Mouse (Mus musculus) liver, embryonic 16.5 days (tissue): ENCODE data around the gene Fbrsl1. TPM values are rescaled to one million over a fixed set of nuclear protein-coding genes. Genes with fewer than 3 reads are reported as not detected.
A peak's percentile ranks its signal among the peaks of the same experiment; 100 is the strongest.

ENCODE experiments used
- ATAC-seq: fragments of 200-750 bp; cut with Nextera tagmentation; 2 replicates; pipeline ENCODE4 v1.8.0; 2017; ENCODE audit warnings: low read depth, mild to moderate bottlenecking, moderate number of reproducible peaks, moderate library complexity
- H3K27ac ChIP-seq: fragments of 300-500 bp; sonication (generic); 2 replicates; pipeline ENCODE4 v1.5.1; 2014; ENCODE audit warnings: mild to moderate bottlenecking, low read length
- H3K27me3 ChIP-seq: fragments of 300-500 bp; sonication (generic); 2 replicates; pipeline ENCODE4 v1.6.1; 2014; ENCODE audit warnings: low read depth, low read length, mixed read lengths; ENCODE audit not compliant: control insufficient read depth, insufficient read depth
- H3K36me3 ChIP-seq: fragments of 300-500 bp; sonication (generic); 2 replicates; pipeline ENCODE4 v1.6.1; 2014; ENCODE audit warnings: mild to moderate bottlenecking; ENCODE audit not compliant: control insufficient read depth, insufficient read depth
- H3K4me1 ChIP-seq: fragments of 300-500 bp; sonication (generic); 2 replicates; pipeline ENCODE4 v1.6.1; 2014; ENCODE audit warnings: low read depth, low read length, mixed read lengths; ENCODE audit not compliant: control insufficient read depth
- H3K4me2 ChIP-seq: fragments of 300-500 bp; sonication (generic); 2 replicates; pipeline ENCODE4 v1.6.1; 2014; ENCODE audit warnings: low read depth, low read length, mixed read lengths
- H3K4me3 ChIP-seq: fragments of 300-500 bp; sonication (generic); 2 replicates; pipeline ENCODE4 v1.5.1; 2014; ENCODE audit warnings: low read depth, mild to moderate bottlenecking, low read length
- H3K9ac ChIP-seq: fragments of 300-500 bp; sonication (generic); 2 replicates; pipeline ENCODE4 v1.6.1; 2014; ENCODE audit warnings: low read depth, low read length
- H3K9me3 ChIP-seq: fragments of 300-500 bp; sonication (generic); replicated peaks from 2 replicates; pipeline ENCODE4 v1.6.1; 2016; ENCODE audit warnings: low read length; ENCODE audit not compliant: control insufficient read depth
- WGBS: fragments of 180-500 bp; shearing (Covaris S2); extraction: QIAGEN DNeasy Blood & Tissue Kit; methylation state at CpG from one replicate; pipeline ENCODE4 v1.1.7; 2014; ENCODE audit not compliant: insufficient replicate concordance; 5-methylcytosine and 5-hydroxymethylcytosine counted together
- polyA plus RNA-seq: library from polyadenylated mRNA; unstranded; fragments of >200 nt; fragmentation: Nextera tagmentation; extraction: Ambion mirVana; gene quantifications from 2 replicates; pipeline ENCODE4 v1.2.1, GENCODE M21; 2015

The Fbrsl1 gene
- polyA plus RNA-seq, 1 experiment from 2014 or later: 2.2 TPM

GRCm38 (mm10) chr5:110466531-110467424 lies 18.5 kb upstream of the Fbrsl1 start:
- Histone ChIP-seq H3K4me2 (no peak overlapping the region), H3K36me3 (no peaks in the 10 kb centered on the region), H3K27ac (no peak overlapping the region), H3K9ac (no peak overlapping the region), H3K4me1 (no peaks in the 10 kb centered on the region), H3K27me3 (no peaks in the 10 kb centered on the region), H3K9me3 (no peaks in the 10 kb centered on the region), H3K4me3 (no peak overlapping the region)
- ATAC-seq: no peak
- 61% methylated on average over 11 of the region's 11 CpGs for WGBS

DNA sequence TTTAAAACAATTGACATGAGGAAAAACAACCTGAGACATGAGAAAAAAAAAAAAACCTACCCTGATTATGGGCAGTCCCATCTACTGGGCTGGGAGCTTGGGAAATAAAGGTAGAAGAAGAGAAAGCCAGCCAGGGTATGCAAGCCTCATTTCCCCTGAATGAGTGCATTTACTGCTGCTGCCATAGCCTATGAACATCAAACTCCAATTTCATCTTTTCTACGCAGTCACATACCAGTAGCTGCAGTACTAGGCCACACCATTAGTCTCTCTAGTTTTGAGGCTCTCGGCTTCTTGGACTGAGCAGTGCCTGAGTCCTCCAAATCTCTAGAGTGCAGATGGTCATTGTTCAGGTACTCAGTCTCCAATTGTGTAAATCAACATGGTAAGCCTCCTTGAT lies 14.3 kb upstream of the Fbrsl1 start:
- Histone ChIP-seq H3K9ac (no peak overlapping the region), H3K27me3 (no peaks in the 10 kb centered on the region), H3K4me1 (no peaks in the 10 kb centered on the region), H3K36me3 (no peaks in the 10 kb centered on the region), H3K9me3 (no peaks in the 10 kb centered on the region), H3K27ac (no peak overlapping the region), H3K4me2 (no peak overlapping the region), H3K4me3 (no peak overlapping the region)
- WGBS: 69% methylated on average over 2 of the region's 2 CpGs
- no peak for ATAC-seq

DNA sequence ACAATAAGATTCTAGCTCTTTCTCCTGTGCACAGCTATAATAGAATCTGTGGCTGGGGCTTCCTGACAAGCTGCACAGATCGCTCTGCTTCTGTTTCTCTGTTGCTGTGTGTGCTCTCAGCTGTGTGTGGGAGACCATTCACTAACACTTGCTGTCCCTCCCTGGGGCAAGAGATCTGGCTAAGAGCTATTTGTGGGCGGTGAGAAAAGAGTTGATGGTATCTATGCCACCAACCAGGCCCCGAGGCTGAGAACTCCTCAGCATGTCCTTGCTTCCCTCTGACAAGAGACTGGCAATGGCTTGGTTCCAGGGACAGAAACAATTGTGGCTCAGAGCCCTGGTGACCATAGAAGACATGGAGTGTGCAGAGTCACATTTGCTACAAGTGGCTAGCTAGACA lies 10.6 kb upstream of the Fbrsl1 start:
- Histone ChIP-seq H3K4me1 (no peaks in the 10 kb centered on the region), H3K27me3 (no peaks in the 10 kb centered on the region), H3K27ac (no peak overlapping the region), H3K9ac (no peak overlapping the region), H3K9me3 (no peaks in the 10 kb centered on the region), H3K4me2 (no peak overlapping the region), H3K4me3 (no peak overlapping the region), H3K36me3 (no peaks in the 10 kb centered on the region)
- no peak for ATAC-seq
- WGBS: 59% methylated on average over 3 of the region's 3 CpGs

DNA sequence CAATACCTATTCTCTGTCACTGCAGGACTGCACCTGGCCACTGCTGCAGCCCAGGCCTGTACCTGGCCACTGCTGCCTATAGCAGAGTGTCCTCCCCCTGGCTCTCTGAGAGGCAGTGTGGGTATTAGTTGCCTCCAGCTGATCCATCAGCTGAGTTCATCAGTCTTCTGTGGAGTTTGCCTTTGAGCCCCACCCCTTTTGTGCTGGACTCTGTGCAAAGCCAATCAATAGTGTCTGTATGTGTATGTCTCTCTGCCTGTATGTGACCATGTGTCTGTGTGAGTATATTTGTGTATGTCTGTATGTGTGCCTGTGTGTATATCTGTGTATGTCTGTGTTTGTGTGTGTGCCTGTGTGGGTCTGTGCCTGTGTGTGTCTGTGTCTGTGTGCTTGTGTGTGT lies 7.0 kb upstream of the Fbrsl1 start:
- no peaks in the 10 kb centered on the region for H3K36me3 ChIP-seq

DNA sequence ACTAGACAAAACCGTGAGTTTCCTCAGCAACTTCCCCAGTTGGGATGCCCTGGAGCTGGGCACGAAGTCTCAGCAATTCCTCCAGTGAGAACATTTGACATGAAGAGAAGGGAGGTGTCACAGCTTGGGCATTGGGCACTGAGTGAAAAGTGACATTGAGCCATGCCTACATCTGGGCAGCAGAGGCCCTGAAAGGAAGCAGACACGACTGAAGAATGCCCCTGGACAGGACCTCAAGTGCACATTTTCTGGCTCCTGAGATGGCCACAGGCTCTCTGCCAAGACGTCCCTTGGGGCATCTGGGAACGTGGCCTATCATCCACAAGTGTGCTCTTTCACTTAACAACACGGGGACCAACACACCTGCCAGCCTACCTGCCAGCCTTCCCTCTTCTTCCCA lies 991 bp upstream of the Fbrsl1 start:
- Histone ChIP-seq H3K4me1 (peaks cover 29% of the 10 kb centered on the region), H3K4me2 (peak overlapping the region; percentile 93), H3K9me3 (no peaks in the 10 kb centered on the region; the same call in 1 of the 2 replicates), H3K27me3 (no peaks in the 10 kb centered on the region), H3K9ac (peak overlapping the region; percentile 57), H3K4me3 (peak overlapping the region; percentile 88), H3K36me3 (no peaks in the 10 kb centered on the region), H3K27ac (0 out of 2 replicates have a peak overlapping the region, but pooled peaks have one; percentile 69)
- ATAC-seq: no peak
- WGBS: 38% methylated on average over 6 of the region's 6 CpGs

More for the DNA sequence above, 7.0 kb upstream of the Fbrsl1 start:
- Histone ChIP-seq H3K9me3 (no peaks in the 10 kb centered on the region), H3K27ac (no peak overlapping the region), H3K4me3 (no peak overlapping the region), H3K27me3 (no peaks in the 10 kb centered on the region), H3K9ac (no peak overlapping the region), H3K4me2 (no peak overlapping the region), H3K4me1 (no peaks in the 10 kb centered on the region)
- peak; percentile 53; the same call in 1 of the 2 replicates for ATAC-seq

- Histone ChIP-seq H3K9ac (peak overlapping the region; percentile 89), H3K4me1 (peaks cover 29% of the 10 kb centered on the region), H3K4me2 (peak overlapping the region; percentile 93), H3K4me3 (peak overlapping the region; percentile 88), H3K9me3 (no peaks in the 10 kb centered on the region; the same call in 1 of the 2 replicates), H3K36me3 (no peaks in the 10 kb centered on the region), H3K27ac (peak overlapping the region; percentile 81), H3K27me3 (no peaks in the 10 kb centered on the region)
- 1% methylated on average over 93 of the region's 98 CpGs for WGBS
- ATAC-seq: peak; percentile 16
These were observed 425 bp downstream of the Fbrsl1 start for GRCm38 (mm10) chr5:110447720-110448435.

- Histone ChIP-seq H3K4me3 (no peak overlapping the region), H3K4me2 (no peak overlapping the region), H3K36me3 (no peaks in the 10 kb centered on the region), H3K27ac (no peak overlapping the region), H3K27me3 (no peaks in the 10 kb centered on the region), H3K9ac (no peak overlapping the region), H3K4me1 (peaks cover 29% of the 10 kb centered on the region), H3K9me3 (no peaks in the 10 kb centered on the region; the same call in 1 of the 2 replicates)
- 85% methylated on average over 2 of the region's 2 CpGs for WGBS
- no peak for ATAC-seq
These were observed 3.8 kb downstream of the Fbrsl1 start for GRCm38 (mm10) chr5:110444509-110444908.

DNA sequence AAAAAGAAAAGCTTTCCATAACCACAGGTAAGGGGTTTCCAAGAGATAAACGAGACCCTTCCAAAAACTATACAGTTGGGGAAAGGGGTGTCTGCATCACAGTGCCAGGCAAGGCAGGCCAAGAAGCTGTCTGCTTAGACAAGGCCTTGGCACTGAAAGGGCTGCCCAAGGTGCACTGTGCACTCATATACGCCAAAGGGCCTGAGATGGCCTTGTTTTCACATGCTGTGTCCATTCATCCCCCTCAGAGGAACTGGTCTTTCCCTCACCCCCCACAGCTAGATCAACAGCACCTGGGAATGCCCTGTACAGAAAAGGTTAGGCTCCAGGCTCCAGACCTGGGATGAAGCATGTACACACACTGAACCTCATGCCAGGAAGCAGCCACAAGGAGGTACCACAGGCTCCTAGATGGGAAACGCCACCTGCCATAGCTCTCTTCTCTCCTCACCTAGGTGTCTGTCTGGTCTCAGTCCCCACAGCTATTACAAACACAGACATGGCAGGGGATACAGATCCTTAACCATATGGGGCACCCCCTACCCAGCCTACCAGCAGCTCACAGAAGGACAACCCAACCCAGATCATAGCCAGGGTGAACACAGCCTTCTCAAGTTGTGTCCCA lies 5.2 kb downstream of the Fbrsl1 start:
- H3K4me2 ChIP-seq: no peak overlapping the region
- no peak for ATAC-seq
- no peak overlapping the region for H3K9ac ChIP-seq
- WGBS: 88% methylated on average over 3 of the region's 3 CpGs
- no peaks in the 10 kb centered on the region for H3K27me3 ChIP-seq
- no peaks in the 10 kb centered on the region; the same call in 1 of the 2 replicates for H3K9me3 ChIP-seq
- no peak overlapping the region for H3K27ac ChIP-seq
- no peak overlapping the region for H3K4me3 ChIP-seq
- H3K36me3 ChIP-seq: no peaks in the 10 kb centered on the region
- peaks cover 25% of the 10 kb centered on the region for H3K4me1 ChIP-seq
